Mouse (Mus musculus) olfactory bulb, adult 2 months (tissue): Measurements from ENCODE around the gene Dph5. TPM values are rescaled to one million over a fixed set of nuclear protein-coding genes. Genes with fewer than 3 reads are reported as not detected.
A peak's percentile ranks its signal among the peaks of the same experiment; 100 is the strongest.

Source experiments
- H3K27ac ChIP-seq: fragments of 200-500 bp; 2 replicates; pipeline ENCODE4 v1.5.1; 2012; ENCODE audit warnings: low read depth, low read length; ENCODE audit not compliant: insufficient read depth
- H3K4me1 ChIP-seq: fragments of 200-500 bp; 2 replicates; pipeline ENCODE4 v1.6.1; 2012; ENCODE audit warnings: low read length; ENCODE audit not compliant: control insufficient read depth, insufficient read depth
- H3K4me3 ChIP-seq: fragments of 200-500 bp; 2 replicates; pipeline ENCODE4 v1.5.1; 2012; ENCODE audit warnings: mild to moderate bottlenecking, low read depth, low read length, moderate library complexity; ENCODE audit not compliant: insufficient read depth
- CTCF ChIP-seq: fragments of 200-500 bp; IDR thresholded peaks from 2 replicates; pipeline ENCODE4 v1.5.1; 2012; ENCODE audit warnings: low read depth, mild to moderate bottlenecking, low read length, moderate library complexity; ENCODE audit not compliant: insufficient read depth
- POLR2A ChIP-seq: fragments of 200-500 bp; IDR thresholded peaks from 2 replicates; pipeline ENCODE4 v1.6.1; 2012; ENCODE audit warnings: mild to moderate bottlenecking, low read depth, low read length, moderate library complexity; ENCODE audit not compliant: insufficient read depth
- WGBS: fragments of 180-500 bp; shearing (Covaris S2); methylation state at CpG from one replicate; pipeline ENCODE4 v1.1.7; 2018; 5-methylcytosine and 5-hydroxymethylcytosine counted together
- polyA plus RNA-seq: library from polyadenylated mRNA; stranded (reverse); fragments of >200 nt; gene quantifications from 2 replicates; pipeline ENCODE4 v1.2.4, GENCODE M21; 2012; ENCODE audit warnings: low replicate concordance; ENCODE audit not compliant: missing spikeins, insufficient read depth, insufficient read length

Gene Dph5
- polyA plus RNA-seq = not detected in 2 replicates

GRCm38 (mm10) chr3:115887427-115888309 is at the start of gene Dph5:
TSS of gene Dph5 (plus strand) at chr3:115887837.
- Histone ChIP-seq H3K4me3 (peak within 1 kb of the TSS; percentile 70), H3K27ac (peak within 1 kb of the TSS; percentile 82), H3K4me1 (no peaks in the 10 kb centered on the region)
- TF ChIP-seq POLR2A (no peak), CTCF (no peak)
- WGBS = under 1% methylated on average over 40 of the region's 40 CpGs

DNA sequence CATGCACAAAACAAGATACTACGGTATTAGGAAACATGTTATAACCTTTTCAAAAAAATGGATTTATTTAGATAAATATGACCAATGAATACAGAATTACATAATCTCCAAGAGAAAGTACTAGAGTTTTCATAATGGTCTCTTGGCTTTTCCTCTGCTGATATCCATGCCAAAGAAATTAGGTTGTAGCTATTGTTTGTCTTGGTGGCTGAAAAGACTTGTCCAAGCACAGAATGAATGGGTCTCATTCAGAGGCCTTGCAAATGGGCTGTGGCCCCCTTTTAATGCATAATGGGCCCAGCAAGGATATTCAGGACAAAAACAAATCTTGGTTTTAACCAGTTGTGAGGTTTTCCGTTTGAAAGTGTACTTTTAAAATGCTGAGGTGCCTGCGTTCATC is 43.1 kb upstream of the Dph5 start:
- TF ChIP-seq POLR2A (no peak), CTCF (no peak)
- Histone ChIP-seq H3K4me3 (no peak overlapping the region), H3K4me1 (no peaks in the 10 kb centered on the region), H3K27ac (no peak overlapping the region)
- 49% methylated on average over 3 of the region's 3 CpGs for WGBS

GRCm38 (mm10) chr3:115845032-115845618 is 42.5 kb upstream of the Dph5 start:
- no peak overlapping the region for H3K27ac ChIP-seq
- WGBS = 51% methylated on average over 5 of the region's 5 CpGs
- H3K4me1 ChIP-seq = no peaks in the 10 kb centered on the region
- TF ChIP-seq CTCF (no peak), POLR2A (no peak)
- no peak overlapping the region for H3K4me3 ChIP-seq

GRCm38 (mm10) chr3:115845724-115846123 is 41.9 kb upstream of the Dph5 start:
- Histone ChIP-seq H3K4me1 (no peaks in the 10 kb centered on the region), H3K4me3 (no peak overlapping the region), H3K27ac (no peak overlapping the region; the same call in 1 of the 2 replicates)
- TF ChIP-seq POLR2A = no peak
- no peak for TF ChIP-seq CTCF
- 87% methylated on average over 1 of the region's 1 CpGs for whole genome bisulfite sequencing

DNA sequence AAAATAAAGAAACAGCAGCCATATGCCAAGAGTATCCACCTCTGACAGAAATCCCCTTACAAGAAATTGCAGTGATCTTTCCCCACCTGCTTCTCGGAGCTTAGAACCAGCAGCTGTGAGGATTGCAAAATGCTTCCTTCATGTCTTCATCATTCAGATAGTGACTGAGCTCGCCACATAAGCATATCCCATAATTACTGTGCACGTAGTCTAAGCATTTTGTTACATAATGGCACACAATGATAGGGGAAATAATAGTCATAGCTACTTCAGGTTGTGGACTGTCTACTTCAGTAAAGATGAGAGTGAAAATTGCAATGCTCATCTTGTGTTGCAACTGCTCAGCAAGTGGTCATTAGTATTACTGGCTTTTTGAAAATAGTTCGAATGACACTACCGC is 41.5 kb upstream of the Dph5 start:
- 70% methylated on average over 5 of the region's 5 CpGs for WGBS
- Histone ChIP-seq H3K27ac (no peak overlapping the region; the same call in 1 of the 2 replicates), H3K4me1 (no peaks in the 10 kb centered on the region), H3K4me3 (no peak overlapping the region)
- no peak for TF ChIP-seq CTCF
- TF ChIP-seq POLR2A = no peak

DNA sequence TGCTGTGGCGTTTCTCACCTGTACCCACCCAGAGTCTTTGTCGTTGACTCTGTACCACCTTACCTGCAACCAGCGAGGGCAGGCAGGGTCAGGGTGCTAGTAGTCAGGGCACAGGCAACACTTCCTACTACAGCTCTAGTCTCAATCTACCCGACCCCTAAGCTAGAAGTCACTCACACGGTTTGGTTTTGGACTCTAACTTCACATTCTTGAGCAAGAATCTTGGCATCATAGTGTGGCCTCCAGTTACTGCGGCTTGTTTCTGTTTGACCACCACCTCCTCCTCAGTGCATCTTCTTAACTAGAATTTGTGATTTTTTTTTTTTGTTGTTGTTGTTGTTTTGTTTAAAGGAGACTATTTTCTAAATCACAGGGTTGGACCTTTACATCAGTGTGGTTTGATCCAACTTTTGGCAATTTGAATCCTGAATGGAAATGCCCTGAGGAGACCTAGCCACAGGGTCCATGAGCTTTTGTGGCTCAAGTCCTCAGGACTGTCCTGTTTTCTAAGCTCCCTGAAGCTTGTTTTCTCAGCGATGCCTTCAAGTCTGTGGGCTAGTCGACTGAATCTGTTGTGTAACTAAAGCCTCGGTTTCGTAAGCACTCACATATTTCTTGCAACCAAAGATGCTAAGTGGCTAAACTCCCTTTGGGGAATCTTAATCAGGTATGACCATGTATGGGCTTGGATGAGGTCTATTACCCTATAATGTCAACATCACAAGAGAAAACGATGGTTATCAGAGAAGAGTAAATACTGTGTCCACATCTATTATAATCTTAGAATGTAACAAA is 38.8 kb upstream of the Dph5 start:
- Histone ChIP-seq H3K27ac (no peak overlapping the region), H3K4me1 (no peaks in the 10 kb centered on the region), H3K4me3 (no peak overlapping the region)
- no peak for TF ChIP-seq CTCF
- no peak for TF ChIP-seq POLR2A
- WGBS = 80% methylated on average over 11 of the region's 11 CpGs

GRCm38 (mm10) chr3:115850946-115851345 is 36.7 kb upstream of the Dph5 start:
- Histone ChIP-seq H3K4me3 (no peak overlapping the region), H3K4me1 (no peaks in the 10 kb centered on the region), H3K27ac (no peak overlapping the region)
- 51% methylated on average over 4 of the region's 4 CpGs for WGBS
- TF ChIP-seq CTCF = no peak
- no peak for TF ChIP-seq POLR2A

- Histone ChIP-seq H3K27ac (no peak overlapping the region), H3K4me1 (no peaks in the 10 kb centered on the region), H3K4me3 (no peak overlapping the region)
- no peak for TF ChIP-seq CTCF
- TF ChIP-seq POLR2A = no peak
- 95% methylated on average over 7 of the region's 7 CpGs for WGBS
These were observed 32.9 kb upstream of the Dph5 start for GRCm38 (mm10) chr3:115854672-115855191.

- no peak for TF ChIP-seq POLR2A
- no peak for TF ChIP-seq CTCF
- Histone ChIP-seq H3K4me1 (no peaks in the 10 kb centered on the region), H3K4me3 (no peak overlapping the region), H3K27ac (0 out of 2 replicates have a peak overlapping the region, but pooled peaks have one; percentile 43)
- WGBS = 38% methylated on average over 10 of the region's 10 CpGs
These were observed 32.1 kb upstream of the Dph5 start for GRCm38 (mm10) chr3:115855576-115855975.
